Mouse (Mus musculus): ENCODE data around the gene Gm20721.

DNA sequence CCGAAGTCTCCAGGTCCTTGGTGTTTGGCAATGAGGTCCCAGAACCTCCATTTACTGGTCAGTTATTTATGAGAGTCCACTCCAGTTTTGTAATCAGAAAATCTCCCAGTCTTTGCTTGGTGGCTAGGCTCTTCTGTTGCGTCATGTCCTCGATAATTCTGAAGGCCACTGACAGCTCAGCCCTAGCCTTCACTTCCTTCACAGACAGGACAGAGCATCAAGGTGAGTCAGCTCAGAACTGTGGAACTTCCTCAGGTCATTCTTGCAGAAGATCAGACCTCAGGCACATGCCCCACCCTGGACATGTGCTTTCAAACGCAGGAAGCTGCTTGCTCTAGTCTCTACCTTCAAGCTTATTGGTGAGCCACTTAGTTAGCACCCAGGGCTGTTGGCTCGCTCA lies 46.9 kb upstream of the Gm20721 start:
- TF ChIP-seq CTCF (conservative IDR thresholded peaks at IDR 0.05; ENCODE audit: low read length), result no peak
- no peak for TF ChIP-seq POU5F1 (IDR thresholded peaks at IDR 0.05; ENCODE audit: borderline replicate concordance, low read length)

Data from E14TG2a.4 (cell line).